Mouse (Mus musculus): ENCODE measurements at regions not wholly inside any gene's neighbourhood (a gene's known extent, or its start where the extent isn't known, plus 50 kb on each side); places are given as distances from the start of the nearest gene placed in this dataset.

- TF ChIP-seq POLR2A (IDR thresholded peaks at IDR 0.05; ENCODE audit: insufficient read depth, low read length), result no peak
- no peak for TF ChIP-seq CTCF (IDR thresholded peaks at IDR 0.05; ENCODE audit: low read depth, low read length)
- TF ChIP-seq EP300 (IDR thresholded peaks at IDR 0.05; ENCODE audit: insufficient read depth, low read depth, low read length), result no peak
These were observed 277.9 kb downstream of the Basp1 start for GRCm38 (mm10) chr15:25135471-25136262.

GRCm38 (mm10) chr15:25130096-25130495 lies 283.5 kb downstream of the Basp1 start:
- Histone ChIP-seq H3K9me3 (replicated peaks; ENCODE audit: control insufficient read depth, insufficient read depth, low read length, poor library complexity, severe bottlenecking) (no peaks in the 10 kb centered on the region), H3K27ac (ENCODE audit: insufficient read depth, low read length) (no peak overlapping the region), H3K9ac (ENCODE audit: low read depth, poor library complexity, severe bottlenecking) (no peak overlapping the region), H3K36me3 (ENCODE audit: control insufficient read depth, insufficient read depth, low read length, poor library complexity, severe bottlenecking) (no peaks in the 10 kb centered on the region), H3K4me3 (ENCODE audit: low read depth, low read length) (no peak overlapping the region), H3K4me1 (ENCODE audit: control insufficient read depth, insufficient read depth, low read length) (no peaks in the 10 kb centered on the region), H3K27me3 (ENCODE audit: control insufficient read depth, insufficient read depth, low read length, poor library complexity, severe bottlenecking) (no peaks in the 10 kb centered on the region)
- TF ChIP-seq CTCF (IDR thresholded peaks at IDR 0.05; ENCODE audit: low read depth, low read length) (no peak), EP300 (IDR thresholded peaks at IDR 0.05; ENCODE audit: insufficient read depth, low read depth, low read length) (no peak), POLR2A (IDR thresholded peaks at IDR 0.05; ENCODE audit: insufficient read depth, low read length) (no peak)

More at GRCm38 (mm10) chr15:25135471-25136262, 277.9 kb downstream of the Basp1 start:
- Histone ChIP-seq H3K36me3 (ENCODE audit: control insufficient read depth, insufficient read depth, low read length, poor library complexity, severe bottlenecking) (no peaks in the 10 kb centered on the region), H3K27me3 (ENCODE audit: control insufficient read depth, insufficient read depth, low read length, poor library complexity, severe bottlenecking) (no peaks in the 10 kb centered on the region), H3K4me1 (ENCODE audit: control insufficient read depth, insufficient read depth, low read length) (no peaks in the 10 kb centered on the region), H3K9ac (ENCODE audit: low read depth, poor library complexity, severe bottlenecking) (no peak overlapping the region), H3K4me3 (ENCODE audit: low read depth, low read length) (no peak overlapping the region), H3K27ac (ENCODE audit: insufficient read depth, low read length) (no peak overlapping the region), H3K9me3 (replicated peaks; ENCODE audit: control insufficient read depth, insufficient read depth, low read length, poor library complexity, severe bottlenecking) (no peaks in the 10 kb centered on the region; the same call in 1 of the 2 replicates)

DNA sequence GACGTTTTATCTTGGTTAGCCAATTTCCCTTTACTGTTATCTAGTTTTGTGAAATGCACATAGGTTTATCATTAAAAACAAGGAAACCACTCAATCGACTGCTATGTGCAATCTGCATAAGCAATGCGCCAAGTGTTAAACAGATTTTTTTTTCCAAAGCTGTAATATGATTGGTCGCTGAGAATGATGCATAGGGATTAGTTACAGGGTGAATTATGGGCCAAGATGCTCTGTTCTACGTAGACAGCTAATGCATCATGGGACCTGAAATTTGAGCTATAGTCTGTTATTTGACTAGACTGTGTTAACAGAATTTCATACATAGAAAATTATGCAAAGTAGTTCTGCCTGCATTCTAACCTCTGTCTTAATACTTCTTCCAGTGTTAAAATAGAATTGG lies 284.0 kb downstream of the Basp1 start:
- no peak for TF ChIP-seq POLR2A (IDR thresholded peaks at IDR 0.05; ENCODE audit: insufficient read depth, low read length)
- TF ChIP-seq CTCF (IDR thresholded peaks at IDR 0.05; ENCODE audit: low read depth, low read length), result no peak
- no peak for TF ChIP-seq EP300 (IDR thresholded peaks at IDR 0.05; ENCODE audit: insufficient read depth, low read depth, low read length)
- Histone ChIP-seq H3K9ac (ENCODE audit: low read depth, poor library complexity, severe bottlenecking) (no peak overlapping the region), H3K36me3 (ENCODE audit: control insufficient read depth, insufficient read depth, low read length, poor library complexity, severe bottlenecking) (no peaks in the 10 kb centered on the region), H3K27ac (ENCODE audit: insufficient read depth, low read length) (no peak overlapping the region), H3K27me3 (ENCODE audit: control insufficient read depth, insufficient read depth, low read length, poor library complexity, severe bottlenecking) (no peaks in the 10 kb centered on the region), H3K4me3 (ENCODE audit: low read depth, low read length) (no peak overlapping the region), H3K4me1 (ENCODE audit: control insufficient read depth, insufficient read depth, low read length) (no peaks in the 10 kb centered on the region), H3K9me3 (replicated peaks; ENCODE audit: control insufficient read depth, insufficient read depth, low read length, poor library complexity, severe bottlenecking) (no peaks in the 10 kb centered on the region)

- TF ChIP-seq POLR2A (IDR thresholded peaks at IDR 0.05; ENCODE audit: insufficient read depth, low read length), result no peak
- no peak for TF ChIP-seq EP300 (IDR thresholded peaks at IDR 0.05; ENCODE audit: insufficient read depth, low read depth, low read length)
- TF ChIP-seq CTCF (IDR thresholded peaks at IDR 0.05; ENCODE audit: low read depth, low read length), result no peak
- H3K36me3 ChIP-seq (ENCODE audit: control insufficient read depth, insufficient read depth, low read length, poor library complexity, severe bottlenecking), result no peaks in the 10 kb centered on the region
- no peak overlapping the region for H3K27ac ChIP-seq (ENCODE audit: insufficient read depth, low read length)
- H3K9me3 ChIP-seq (replicated peaks; ENCODE audit: control insufficient read depth, insufficient read depth, low read length, poor library complexity, severe bottlenecking), result no peaks in the 10 kb centered on the region
- H3K9ac ChIP-seq (ENCODE audit: low read depth, poor library complexity, severe bottlenecking), result no peak overlapping the region
- H3K4me3 ChIP-seq (ENCODE audit: low read depth, low read length), result no peak overlapping the region
- no peaks in the 10 kb centered on the region for H3K4me1 ChIP-seq (ENCODE audit: control insufficient read depth, insufficient read depth, low read length)
- H3K27me3 ChIP-seq (ENCODE audit: control insufficient read depth, insufficient read depth, low read length, poor library complexity, severe bottlenecking), result no peaks in the 10 kb centered on the region
These were observed 293.1 kb downstream of the Basp1 start for GRCm38 (mm10) chr15:25120441-25120840.

DNA sequence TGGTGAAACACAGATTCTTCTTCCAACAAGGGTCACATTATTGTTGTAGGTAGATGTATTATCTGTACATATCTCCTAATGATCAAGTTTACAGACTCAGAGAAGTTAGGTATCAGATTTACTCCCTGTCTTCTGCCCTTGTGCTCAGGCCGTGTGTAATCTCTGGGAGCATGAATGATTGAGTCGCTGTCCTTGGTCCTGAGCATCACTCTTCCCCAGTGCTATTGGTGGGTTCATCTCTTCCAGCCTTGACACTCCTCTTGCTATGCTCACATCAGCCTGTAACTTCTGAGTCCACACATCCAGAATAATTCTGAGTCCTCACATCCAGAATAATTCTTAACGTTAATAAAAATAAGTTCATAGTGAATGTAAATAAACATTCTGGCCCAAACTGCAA lies 295.6 kb downstream of the Basp1 start:
- no peak overlapping the region for H3K9ac ChIP-seq (ENCODE audit: low read depth, poor library complexity, severe bottlenecking)
- TF ChIP-seq CTCF (IDR thresholded peaks at IDR 0.05; ENCODE audit: low read depth, low read length) (no peak), POLR2A (IDR thresholded peaks at IDR 0.05; ENCODE audit: insufficient read depth, low read length) (no peak), EP300 (IDR thresholded peaks at IDR 0.05; ENCODE audit: insufficient read depth, low read depth, low read length) (no peak)
- no peaks in the 10 kb centered on the region for H3K36me3 ChIP-seq (ENCODE audit: control insufficient read depth, insufficient read depth, low read length, poor library complexity, severe bottlenecking)
- H3K27ac ChIP-seq (ENCODE audit: insufficient read depth, low read length), result no peak overlapping the region
- H3K4me1 ChIP-seq (ENCODE audit: control insufficient read depth, insufficient read depth, low read length), result no peaks in the 10 kb centered on the region
- no peak overlapping the region for H3K4me3 ChIP-seq (ENCODE audit: low read depth, low read length)
- H3K27me3 ChIP-seq (ENCODE audit: control insufficient read depth, insufficient read depth, low read length, poor library complexity, severe bottlenecking), result no peaks in the 10 kb centered on the region
- H3K9me3 ChIP-seq (replicated peaks; ENCODE audit: control insufficient read depth, insufficient read depth, low read length, poor library complexity, severe bottlenecking), result no peaks in the 10 kb centered on the region

- Histone ChIP-seq H3K9ac (ENCODE audit: low read depth, poor library complexity, severe bottlenecking) (no peak overlapping the region), H3K4me3 (ENCODE audit: low read depth, low read length) (no peak overlapping the region), H3K27ac (ENCODE audit: insufficient read depth, low read length) (no peak overlapping the region), H3K4me1 (ENCODE audit: control insufficient read depth, insufficient read depth, low read length) (no peaks in the 10 kb centered on the region), H3K36me3 (ENCODE audit: control insufficient read depth, insufficient read depth, low read length, poor library complexity, severe bottlenecking) (no peaks in the 10 kb centered on the region), H3K9me3 (replicated peaks; ENCODE audit: control insufficient read depth, insufficient read depth, low read length, poor library complexity, severe bottlenecking) (no peaks in the 10 kb centered on the region), H3K27me3 (ENCODE audit: control insufficient read depth, insufficient read depth, low read length, poor library complexity, severe bottlenecking) (no peaks in the 10 kb centered on the region)
- TF ChIP-seq POLR2A (IDR thresholded peaks at IDR 0.05; ENCODE audit: insufficient read depth, low read length) (no peak), CTCF (IDR thresholded peaks at IDR 0.05; ENCODE audit: low read depth, low read length) (no peak), EP300 (IDR thresholded peaks at IDR 0.05; ENCODE audit: insufficient read depth, low read depth, low read length) (no peak)
These were observed 310.8 kb downstream of the Basp1 start for GRCm38 (mm10) chr15:25102727-25103126.

Measured in ES-Bruce4 (cell line).